In genomic region chr4:33735442-33735966, GRCm38 (mm10) we compare ENCODE assay signal across 9 mouse cellular contexts.
A peak's percentile ranks its signal among the peaks of the same experiment; 100 is the strongest.
DNase-seq lines count a peak whose midpoint lies in the region; ATAC-seq and TF ChIP-seq lines count a peak whose summit lies in the region.
"Had no signal": no experiment of that assay in that cellular context is flagged by ENCODE, and none has a peak within 500 bp of the region (broad histone marks: within the 10 kb centered on the region; RNA-seq: fewer than 3 reads in every experiment).

No protein-coding gene starts in this region.

- no peak for TF ChIP-seq CTCF in kidney, postnatal 0 days (IDR thresholded peaks at IDR 0.05; ENCODE audit: low read depth)
- TF ChIP-seq CTCF in intestine, postnatal 0 days (IDR thresholded peaks at IDR 0.05; ENCODE audit: low read depth), result no peak

- no peak for ATAC-seq in kidney, postnatal 0 days (replicated peaks; ENCODE audit: low FRiP score, low read depth)
- no peak for ATAC-seq in intestine, postnatal 0 days

- H3K4me1 ChIP-seq in kidney, postnatal 0 days (replicated peaks; ENCODE audit: insufficient read depth, low read length), result 0 out of 2 replicates have a peak, but pooled peaks cover 5% of the 10 kb centered on the region
- no peaks in the 10 kb centered on the region for H3K4me1 ChIP-seq in intestine, postnatal 0 days (replicated peaks; ENCODE audit: control insufficient read depth, insufficient read depth, low read length)

- DNase-seq in adrenal gland, postnatal 10 days, result peak; percentile 19
- no peak for DNase-seq in adrenal gland, postnatal 4 days (ENCODE audit: low spot score in 2 of 2)
- peak; percentile 65 for DNase-seq in kidney, postnatal 0 days (ENCODE audit: low spot score)
- no peak for DNase-seq in kidney, adult 8-10 months
- peak; percentile 44 for DNase-seq in cerebellum, adult 8-10 months
- peak; percentile 28 to 35 for DNase-seq in layer of hippocampus, postnatal 36 days
- DNase-seq in spleen, postnatal 4 days (ENCODE audit: low spot score in 2 of 2), result no peak
- DNase-seq: lung, adult 2 months had no signal

- no peak overlapping the region for H3K9ac ChIP-seq in kidney, postnatal 0 days (ENCODE audit: low read depth, low read length)
- H3K9ac ChIP-seq in intestine, postnatal 0 days (ENCODE audit: low read depth, low read length), result no peak overlapping the region

- H3K36me3 ChIP-seq in kidney, postnatal 0 days (ENCODE audit: insufficient read depth, low read length), result no peaks in the 10 kb centered on the region
- H3K36me3 ChIP-seq in intestine, postnatal 0 days (ENCODE audit: control insufficient read depth, insufficient read depth), result no peaks in the 10 kb centered on the region

- no peak overlapping the region for H3K4me3 ChIP-seq in kidney, postnatal 0 days (replicated peaks; ENCODE audit: low read depth, low read length)
- H3K4me3 ChIP-seq in intestine, postnatal 0 days (ENCODE audit: low read depth, low read length), result no peak overlapping the region

- H3K27me3 ChIP-seq in kidney, postnatal 0 days (ENCODE audit: insufficient read depth, low read length), result no peaks in the 10 kb centered on the region
- H3K27me3 ChIP-seq in intestine, postnatal 0 days (replicated peaks; ENCODE audit: control insufficient read depth, insufficient read depth, low read length), result no peaks in the 10 kb centered on the region

- H3K27ac ChIP-seq in kidney, postnatal 0 days, result no peak overlapping the region
- H3K27ac ChIP-seq in intestine, postnatal 0 days (ENCODE audit: low read depth, low read length), result no peak overlapping the region

- 30% methylated on average over 3 of the region's 3 CpGs for WGBS in kidney, postnatal 0 days
- 66% methylated on average over 3 of the region's 3 CpGs for WGBS in intestine, postnatal 0 days

- H3K4me2 ChIP-seq in kidney, postnatal 0 days (ENCODE audit: low read length), result no peak overlapping the region
- no peak overlapping the region for H3K4me2 ChIP-seq in intestine, postnatal 0 days (replicated peaks; ENCODE audit: low read depth)

- H3K9me3 ChIP-seq in kidney, postnatal 0 days (replicated peaks; ENCODE audit: low read length), result no peaks in the 10 kb centered on the region
- H3K9me3 ChIP-seq in intestine, postnatal 0 days (ENCODE audit: control insufficient read depth), result no peaks in the 10 kb centered on the region

Comparison
In these comparisons a context has a peak if more than half of its experiments do, and no peak if none do; other contexts are left out.
1. DNase-seq: peak in adrenal gland, postnatal 10 days (single experiment), kidney, postnatal 0 days (single experiment), cerebellum, adult 8-10 months (single experiment) and layer of hippocampus, postnatal 36 days (2 of 2); none in adrenal gland, postnatal 4 days (0 of 2), kidney, adult 8-10 months (0 of 2) and spleen, postnatal 4 days (0 of 2).